Mouse (Mus musculus) ovary, postnatal 14 days (tissue): ENCODE data around the gene Gng12.
"Not testable (repeated sequence)": the region's sequence is repeated elsewhere in the genome, so short reads cannot be mapped to it uniquely, and the experiment has no call there.

Source experiments
- DNase-seq: peaks from one replicate; pipeline ENCODE4 v3.0.0; 2022; ENCODE audit warnings: low spot score

The Gng12 gene

DNA sequence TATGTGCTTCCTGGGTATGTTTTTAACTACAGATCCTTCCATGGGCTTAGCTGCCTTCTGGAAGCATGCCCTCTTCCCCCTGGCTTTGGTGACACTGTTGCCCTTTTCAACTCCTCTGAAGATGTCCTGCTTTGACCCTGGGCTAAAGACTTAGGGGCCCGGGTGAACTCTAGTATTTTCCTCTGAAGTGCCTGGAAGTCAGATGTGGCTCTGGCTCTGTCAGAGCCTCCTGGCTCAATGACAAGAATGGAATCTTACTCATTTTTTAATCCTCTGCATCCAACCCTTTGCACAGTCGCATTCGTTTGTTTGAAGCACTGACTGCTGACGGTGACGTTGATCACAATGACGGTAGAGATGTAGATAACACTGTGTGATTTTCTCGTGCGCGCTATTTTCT is 96.0 kb downstream of the Gng12 start:
- DNase-seq, result no peak

DNA sequence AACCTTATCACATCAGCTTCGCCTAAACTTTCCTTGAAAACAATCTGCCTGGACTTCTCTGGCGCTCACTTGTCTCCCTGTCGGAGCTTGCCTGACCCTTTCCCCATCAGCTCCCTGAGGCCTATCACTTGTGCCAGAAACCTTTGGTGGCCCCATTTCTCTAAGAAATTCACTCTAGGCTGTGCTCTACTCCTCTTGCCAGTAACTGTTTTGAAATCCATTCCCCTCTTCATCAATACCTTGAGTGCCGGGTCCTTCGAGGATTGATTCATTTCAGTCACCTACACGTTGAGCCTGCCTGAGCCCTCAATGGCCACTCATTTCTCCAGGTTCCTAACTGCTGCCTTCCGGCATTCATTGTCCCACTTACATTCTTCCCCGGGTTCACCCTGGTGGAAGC is 96.6 kb downstream of the Gng12 start:
- no peak for DNase-seq

DNA sequence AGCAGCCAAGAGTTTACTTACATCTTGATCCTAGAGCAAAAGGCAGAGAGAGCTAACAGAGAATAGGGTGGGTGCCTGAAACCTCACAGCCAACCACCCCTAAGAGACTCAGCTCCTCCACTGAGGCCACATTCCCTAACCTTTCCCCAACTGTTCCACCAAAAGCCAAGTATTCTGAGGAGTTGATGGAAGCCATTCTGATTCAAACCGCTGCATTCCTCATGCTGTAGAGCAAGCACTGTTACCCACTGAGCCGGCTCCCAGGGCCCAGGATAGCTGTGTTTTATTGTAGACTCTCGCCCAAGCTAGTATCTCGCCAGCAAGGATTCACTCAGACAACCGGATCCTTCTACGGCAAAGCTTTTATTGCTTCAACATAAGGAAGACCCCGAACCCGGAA is 98.8 kb downstream of the Gng12 start:
- DNase-seq, result no peak

DNA sequence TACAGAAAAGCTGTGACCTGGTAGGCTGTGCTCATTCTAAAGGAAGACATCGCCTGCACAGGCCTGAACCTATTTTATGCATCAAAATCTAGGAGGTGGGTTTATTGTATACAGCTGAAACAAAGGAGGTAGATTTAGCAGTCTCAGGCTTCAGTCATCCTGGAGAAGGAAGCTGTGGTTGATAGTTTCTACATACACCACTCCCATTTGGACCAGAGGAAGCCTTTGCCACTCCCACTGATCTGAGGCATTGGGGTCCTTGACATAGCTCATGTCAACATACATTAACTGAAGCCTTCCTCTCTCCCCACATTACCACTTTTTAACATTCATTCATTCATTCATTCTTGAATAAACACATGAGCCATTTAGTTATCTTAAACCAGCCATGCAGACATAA is 99.6 kb downstream of the Gng12 start:
- DNase-seq, result no peak

DNA sequence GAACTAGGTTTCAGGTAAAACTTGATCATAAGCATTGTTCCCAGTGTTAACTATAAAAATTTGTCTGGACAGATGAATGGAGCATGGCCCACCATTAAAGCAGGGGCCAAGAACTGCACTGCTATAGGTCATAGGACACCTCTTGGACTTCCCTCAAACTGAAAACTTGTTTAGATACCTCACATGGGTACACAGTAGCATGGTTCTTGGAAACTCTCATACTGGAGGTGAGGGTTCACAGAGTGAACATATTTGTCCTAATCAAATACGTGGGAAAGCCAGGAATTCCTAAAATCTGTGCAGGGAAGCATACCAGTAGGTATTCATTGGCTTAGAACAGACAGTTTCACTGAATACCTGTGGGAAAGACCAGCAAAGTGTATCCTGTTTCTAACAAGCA is 100.1 kb downstream of the Gng12 start:
- no peak for DNase-seq

DNA sequence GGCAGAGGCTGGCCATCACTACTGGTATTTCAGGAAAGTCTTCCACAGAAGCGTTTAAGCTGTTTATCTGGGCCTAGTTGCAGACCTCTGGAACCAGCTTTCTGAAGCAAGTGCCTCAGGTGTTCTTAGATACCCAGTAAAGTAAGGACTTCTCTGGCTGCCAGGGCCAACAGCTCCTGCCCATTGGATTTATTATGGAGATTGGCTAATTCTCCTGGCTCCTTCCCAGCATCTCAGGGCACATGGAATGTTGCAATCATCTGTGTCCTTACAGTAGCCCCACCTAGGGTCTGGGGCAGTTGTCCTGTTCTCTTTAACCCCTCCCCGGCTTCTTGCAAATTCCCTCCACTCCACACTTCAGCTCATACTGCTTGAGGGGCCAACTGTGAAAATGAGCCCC is 102.4 kb downstream of the Gng12 start:
- DNase-seq, result no peak

DNA sequence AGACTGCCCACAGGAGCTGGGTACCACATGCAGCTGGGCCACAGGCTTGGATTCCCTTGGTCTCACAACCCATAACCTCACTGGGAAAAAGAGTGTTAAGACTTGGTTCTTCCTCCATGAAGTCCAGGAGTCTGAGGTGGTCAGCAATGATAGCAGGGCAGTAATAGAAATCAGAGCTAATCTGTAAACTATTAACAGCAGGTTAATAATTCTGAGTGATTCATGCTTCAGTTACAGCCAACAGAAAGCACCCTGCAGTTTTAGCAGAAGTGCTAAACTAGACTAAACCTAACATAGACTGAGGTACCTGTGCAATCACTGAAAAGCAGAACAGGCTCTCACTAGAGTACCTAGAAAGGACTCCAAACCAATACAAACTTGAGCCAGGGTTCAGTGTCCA is 103.6 kb downstream of the Gng12 start:
- DNase-seq, result no peak

DNA sequence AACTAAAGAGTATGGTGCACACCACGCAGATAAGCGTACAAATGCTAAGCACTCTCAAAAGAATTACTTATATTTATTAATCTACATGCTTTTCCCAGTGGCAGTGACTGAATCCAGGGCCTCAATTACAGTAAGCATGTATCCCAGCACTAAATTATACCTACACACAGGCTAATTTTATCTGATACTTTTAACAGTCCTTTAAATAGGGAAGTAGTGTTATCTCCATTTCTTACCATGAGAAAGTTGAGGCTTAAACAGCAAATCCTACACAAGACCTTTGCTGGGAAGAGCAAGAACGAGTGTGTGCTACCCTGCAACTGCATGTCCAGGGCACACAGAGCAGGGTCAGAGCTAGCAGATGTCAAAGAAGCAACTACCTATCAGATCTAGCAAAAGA is 113.7 kb downstream of the Gng12 start:
- no peak for DNase-seq

DNA sequence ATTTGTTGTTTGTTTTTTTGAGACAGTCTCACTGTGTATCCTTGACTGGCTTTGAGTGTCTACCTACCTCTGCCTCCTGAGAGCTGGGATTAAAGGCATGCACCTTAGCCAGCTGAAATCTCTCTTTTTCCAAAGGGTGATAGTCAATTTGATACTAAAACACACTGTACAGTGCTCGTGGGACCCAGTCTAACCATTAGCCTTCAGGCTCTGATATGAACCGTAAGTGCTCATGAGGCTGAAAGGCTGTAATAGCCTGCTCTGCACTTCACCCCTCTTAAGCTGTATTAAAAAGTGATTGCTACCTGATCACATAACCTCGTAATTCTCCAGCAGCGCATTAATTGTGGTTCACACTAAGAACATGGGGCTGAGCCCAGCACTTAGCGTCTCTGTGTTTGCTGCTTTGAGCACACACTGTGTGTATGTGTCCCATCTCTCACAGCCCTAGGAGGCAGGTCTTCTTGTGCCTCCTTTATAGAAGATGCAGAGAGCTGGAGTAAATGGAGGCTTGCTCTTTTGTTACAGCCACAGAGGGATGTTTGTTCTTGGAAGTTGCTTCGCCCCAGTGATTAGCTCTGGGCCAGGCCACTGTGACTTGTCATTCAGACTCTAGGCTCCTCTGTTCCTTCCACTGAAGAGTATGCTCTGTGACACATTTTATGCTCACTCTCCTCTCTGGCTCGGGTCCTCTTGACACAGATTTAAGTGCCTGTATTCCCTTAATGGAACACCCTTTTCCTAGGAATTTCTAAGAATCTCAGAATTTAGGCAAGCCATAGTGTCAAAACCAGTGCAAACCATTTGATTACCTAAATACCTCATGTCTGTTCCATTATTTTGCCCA is 114.4 kb downstream of the Gng12 start:
- DNase-seq, result no peak

DNA sequence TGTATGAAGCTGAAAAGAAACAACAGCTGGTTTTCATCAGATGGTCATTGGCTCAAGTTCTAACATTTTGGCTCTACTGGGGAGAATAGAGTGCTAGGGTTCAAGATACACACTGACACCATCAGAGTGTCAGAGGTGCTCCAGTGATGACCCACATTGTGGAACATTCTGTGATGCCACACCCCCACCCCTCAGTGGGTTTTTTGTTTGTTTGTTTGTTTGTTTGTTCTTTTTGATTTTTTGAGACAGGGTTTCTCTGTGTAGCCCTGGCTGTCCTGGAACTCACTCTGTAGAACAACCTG is 115.0 kb downstream of the Gng12 start:
- DNase-seq, result no peak

DNA sequence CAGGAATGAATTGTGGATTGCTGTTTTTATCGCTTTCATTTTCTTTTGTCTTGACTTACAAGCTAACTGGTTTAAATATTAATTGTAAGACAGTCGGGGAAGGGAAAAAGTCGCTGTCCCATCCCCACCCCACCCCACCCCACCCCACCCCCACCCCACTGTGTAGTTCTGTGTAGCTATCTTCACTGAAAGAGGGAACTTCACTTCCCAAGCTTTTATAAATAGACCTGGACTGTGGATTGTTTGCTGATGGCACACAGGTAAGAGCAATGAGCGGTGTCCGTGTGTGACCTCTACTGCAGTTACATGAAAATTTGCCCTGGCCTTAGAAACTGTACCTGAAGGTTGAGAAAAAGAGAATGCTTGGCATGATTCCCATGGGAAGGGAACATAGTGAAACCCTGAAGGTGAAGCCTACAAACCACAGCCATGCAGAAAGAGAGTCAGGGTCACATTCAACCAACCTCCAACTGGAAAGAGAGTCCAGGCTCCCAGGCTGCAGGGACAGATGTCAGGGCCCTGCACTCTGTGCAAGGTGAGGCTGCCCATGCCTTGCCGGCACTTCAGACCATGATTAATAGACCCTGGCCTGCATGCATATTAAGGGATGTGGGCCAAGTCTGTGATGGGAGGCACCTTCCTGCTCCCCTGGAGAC is 117.2 kb downstream of the Gng12 start:
- DNase-seq, result no peak

DNA sequence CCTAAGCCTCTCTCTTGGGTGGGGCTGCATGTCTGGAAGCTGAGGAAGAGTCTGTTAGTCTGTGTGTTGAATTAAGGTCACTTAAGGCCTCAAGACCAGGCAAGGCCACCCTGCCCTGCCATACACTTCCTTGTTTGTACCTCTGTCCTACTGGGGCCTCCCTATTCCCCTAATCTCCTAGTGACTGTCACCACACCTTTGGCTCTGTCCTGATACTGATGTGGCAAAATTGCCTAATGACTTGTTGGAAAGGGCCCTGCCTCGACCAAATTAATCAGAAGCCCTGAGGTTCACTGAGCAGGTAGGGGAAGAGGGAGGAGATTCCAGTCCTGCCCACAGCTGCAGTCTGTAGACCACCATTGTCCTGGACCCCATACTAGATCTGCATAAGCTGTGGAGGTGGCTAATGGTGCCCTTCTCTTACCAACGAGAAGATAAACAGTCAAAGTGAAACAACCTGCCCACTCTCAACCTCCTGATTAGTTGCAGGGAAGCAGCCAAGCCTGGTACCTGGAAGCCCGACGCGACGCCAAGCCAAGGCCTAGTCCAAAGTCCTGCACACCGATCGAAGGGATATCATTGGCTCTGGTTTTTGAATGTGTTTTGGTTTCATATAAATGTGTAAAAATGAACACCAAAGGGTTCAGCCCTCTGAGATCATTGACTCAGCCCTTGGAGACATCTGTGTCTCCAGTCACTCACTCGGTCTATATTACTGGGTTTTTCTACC is 117.9 kb downstream of the Gng12 start:
- no peak for DNase-seq

DNA sequence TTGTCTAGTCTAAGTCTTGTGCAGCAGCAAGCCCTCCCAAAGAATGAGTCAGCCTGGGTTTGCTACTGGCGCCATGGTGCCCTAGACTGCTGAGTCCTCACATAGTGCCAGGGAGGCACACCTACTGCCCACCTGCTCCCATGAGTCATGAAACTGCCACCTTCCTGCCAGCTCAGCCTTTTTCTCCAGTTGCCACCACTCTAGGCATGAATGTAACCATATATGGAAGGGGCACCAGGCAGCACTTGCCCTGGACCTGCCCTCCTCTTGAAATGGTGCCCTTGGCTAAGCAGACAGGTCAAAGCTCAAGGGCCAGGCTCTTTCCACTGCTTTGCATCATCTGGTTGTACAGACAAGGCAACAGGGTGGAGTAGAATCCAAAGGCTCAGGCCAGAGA is 118.5 kb downstream of the Gng12 start:
- no peak for DNase-seq

DNA sequence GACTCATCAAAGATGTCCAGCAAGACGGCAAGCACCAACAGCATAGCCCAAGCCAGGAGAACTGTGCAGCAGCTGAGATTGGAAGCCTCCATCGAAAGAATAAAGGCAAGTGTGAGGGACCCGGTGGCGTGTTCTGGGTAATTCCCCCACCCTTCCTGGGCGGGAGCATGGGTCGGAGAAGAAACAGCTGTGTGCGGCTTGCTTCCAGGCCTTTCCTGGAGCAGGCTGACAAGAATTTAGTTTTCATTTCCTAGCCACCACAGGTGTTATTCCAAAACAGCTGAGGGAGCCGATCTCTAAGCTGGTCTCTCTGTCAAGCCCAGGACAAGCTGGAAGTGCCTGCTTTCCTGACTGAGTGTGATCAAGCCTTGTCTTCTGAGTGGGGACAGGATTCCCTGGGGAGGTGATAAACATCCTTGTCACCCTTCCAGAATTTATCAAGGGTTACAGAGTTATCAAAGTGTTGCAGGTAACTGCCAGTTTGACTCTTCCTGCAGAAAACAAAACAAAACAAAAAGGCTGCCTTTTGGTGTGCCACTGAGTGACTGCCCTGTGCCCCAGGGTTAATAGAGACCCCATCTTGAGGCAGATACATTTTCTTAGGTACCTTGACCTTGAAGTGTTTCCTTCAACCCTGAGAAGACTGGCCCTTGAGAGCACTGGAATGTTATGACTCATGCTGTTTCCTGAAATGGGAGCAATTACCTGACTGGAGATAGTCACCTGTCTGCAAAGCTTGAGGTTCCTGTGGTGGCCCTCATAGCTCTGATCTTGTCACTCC is 119.7 kb downstream of the Gng12 start:
- no peak for DNase-seq

DNA sequence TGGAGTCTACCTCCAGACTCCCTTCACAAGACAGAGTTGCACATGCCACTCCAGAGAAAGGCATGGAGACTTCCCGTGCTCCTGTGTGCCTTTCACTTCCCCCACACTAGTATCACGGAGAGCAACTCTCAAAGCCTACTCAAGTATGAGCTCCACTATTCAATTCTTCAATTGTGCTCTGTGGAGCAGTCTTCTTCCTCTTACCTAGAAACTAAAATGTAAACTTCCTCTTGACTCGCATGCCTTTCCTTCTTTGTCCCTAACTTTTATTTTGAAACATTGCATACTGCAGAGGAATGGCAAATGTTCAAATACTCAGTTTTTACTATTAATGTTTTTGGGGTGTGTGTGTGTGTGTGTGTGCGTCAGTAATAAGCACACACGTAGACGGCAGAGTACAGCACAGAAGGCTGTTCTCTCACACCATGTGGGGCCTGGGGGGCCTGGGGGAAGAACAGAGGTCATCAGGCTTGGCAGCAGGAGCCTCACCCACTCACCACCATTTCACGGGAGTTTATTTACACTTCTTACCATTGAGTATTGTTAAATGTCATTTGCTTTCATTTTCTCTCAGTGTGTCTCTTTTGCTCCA is 120.4 kb downstream of the Gng12 start:
- no peak for DNase-seq

DNA sequence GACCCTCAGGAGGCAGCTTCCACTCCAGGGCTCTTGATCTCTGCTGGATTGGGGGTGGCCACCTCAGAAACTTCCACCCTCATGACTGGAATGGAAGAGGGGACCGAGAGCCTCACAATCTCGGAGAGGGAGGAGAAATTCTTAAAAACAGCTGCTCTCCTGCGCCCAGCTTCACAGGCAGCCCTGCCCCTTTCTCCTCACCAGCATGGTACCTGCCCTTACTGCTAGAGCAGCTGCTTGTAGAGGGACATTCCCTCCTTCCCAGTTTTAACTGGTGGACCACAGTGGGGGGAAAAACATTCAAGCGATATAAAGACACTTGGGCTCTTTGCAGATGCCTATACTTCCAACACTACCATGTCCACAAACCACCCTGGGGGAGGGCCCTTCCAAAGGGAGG is 122.2 kb downstream of the Gng12 start:
- no peak for DNase-seq

DNA sequence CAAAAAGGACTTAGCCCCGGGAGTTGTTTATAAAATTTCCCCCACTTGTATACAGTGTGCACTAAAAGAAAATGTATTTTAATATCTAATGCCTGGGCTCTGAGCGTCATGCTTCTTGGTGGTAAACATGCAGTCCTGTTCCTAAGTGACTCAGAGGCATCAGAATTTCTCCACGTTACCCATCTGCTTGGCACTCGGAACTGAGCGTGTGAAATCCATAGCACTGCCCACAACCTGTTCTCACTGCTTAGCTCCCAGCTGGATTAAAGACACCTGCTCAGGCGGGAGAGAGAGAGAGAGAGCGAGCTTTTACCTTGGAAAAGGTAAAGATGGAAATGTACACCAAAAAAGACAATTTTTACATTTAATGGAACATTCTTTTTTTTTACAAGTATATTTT is 122.8 kb downstream of the Gng12 start:
- DNase-seq, result not testable (repeated sequence)

DNA sequence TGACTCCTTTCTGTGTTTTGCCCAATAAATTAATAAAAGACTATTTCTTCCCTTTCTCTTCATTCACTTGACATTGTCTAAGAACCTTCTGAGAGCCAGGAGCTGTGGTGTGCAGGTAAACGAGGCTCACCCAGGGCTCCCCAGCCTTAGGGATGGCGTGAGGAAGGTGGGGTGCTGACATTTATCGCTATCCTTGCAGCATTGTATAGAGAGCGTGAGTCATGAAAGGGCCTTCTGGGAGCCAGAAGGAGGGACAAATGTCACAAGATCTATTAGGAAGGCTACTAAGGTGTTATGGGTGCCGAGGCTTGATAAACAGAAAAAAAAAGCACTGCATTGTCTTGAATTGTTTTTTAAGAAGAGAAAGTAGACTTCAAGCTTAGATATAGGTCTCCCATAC is 125.1 kb downstream of the Gng12 start:
- no peak for DNase-seq

DNA sequence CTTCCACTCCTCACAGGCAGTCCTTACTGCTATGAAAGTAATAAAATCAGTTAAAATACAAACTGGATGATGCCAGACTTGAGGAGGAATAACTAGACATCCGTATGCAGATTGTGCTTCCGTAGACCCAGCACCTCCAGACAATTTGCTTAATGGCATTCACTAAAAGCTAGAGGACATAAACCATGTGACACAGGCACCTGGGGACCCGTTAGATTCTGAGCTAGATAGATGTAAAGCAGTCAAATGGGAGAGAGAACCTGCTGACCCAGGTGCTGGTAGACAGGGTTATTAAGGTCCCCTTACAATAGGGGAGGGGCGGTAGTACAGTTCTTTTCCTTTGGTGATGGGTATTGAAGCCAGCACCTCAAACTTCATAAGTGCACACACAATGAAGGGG is 127.5 kb downstream of the Gng12 start:
- DNase-seq, result no peak

DNA sequence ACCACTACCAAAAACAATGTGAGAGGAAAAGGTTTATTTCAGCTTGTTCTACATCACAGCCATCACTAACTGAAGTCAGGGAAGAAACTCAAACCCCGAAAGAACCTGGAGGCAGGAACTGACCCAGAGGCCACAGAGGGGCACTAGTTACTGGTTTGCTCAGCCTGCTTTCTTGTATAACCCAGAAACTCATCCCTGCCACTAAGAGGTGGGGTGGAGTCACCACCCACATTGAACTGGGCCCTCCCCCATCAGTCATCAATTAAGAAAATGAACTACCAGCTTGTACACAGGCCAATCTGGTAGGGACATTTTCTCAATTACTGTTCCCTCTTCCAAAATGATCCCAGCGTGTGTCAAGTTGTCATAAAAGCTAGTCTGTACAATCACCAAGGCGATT is 130.5 kb downstream of the Gng12 start:
- no peak for DNase-seq

DNA sequence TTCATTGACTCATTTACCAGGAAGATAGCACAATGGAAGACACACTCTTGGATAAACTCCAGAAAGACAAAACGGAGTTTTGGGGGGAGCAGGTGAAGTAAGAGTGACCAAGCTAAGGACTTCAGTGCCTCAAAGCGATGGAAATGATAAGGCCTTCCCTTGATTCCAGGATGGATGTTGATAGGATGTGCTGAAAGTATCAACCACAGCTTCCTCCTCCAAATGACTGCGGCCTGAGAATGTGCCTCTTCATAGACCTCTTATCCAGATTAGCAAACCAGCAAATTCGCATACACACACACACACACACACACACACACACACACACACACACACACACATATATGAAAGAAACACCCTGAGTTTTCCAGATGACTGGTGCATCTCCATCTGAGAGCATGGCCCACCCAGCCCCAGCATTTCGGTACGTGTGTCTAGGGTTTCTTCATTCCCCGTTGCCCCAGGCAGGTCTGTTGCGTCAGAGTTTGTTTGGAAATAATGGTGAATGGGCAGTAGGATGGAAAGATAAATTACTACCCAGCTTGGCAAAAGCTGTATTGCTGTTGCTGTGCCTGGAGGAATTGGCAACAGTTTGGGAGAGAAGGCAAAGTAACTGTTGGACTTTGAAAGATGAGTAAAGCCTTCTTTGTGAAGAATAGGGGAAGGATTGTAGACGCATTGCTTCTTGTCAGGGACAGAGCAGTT is 131.4 kb downstream of the Gng12 start:
- DNase-seq, result no peak
